Mouse (Mus musculus) liver, adult 2 months (tissue): Measurements from ENCODE around the gene Il31ra.

Source experiments
- CTCF ChIP-seq: fragments of 200-500 bp; IDR thresholded peaks from 2 replicates; pipeline ENCODE4 v1.5.1; 2011; ENCODE audit warnings: low read depth, low read length, control low read depth
- POLR2A ChIP-seq: fragments of 200-500 bp; IDR thresholded peaks from 2 replicates; pipeline ENCODE4 v1.6.1; 2011; ENCODE audit warnings: low read length, control low read depth; ENCODE audit not compliant: insufficient read depth; ENCODE audit errors: extremely low read depth

GRCm38 (mm10) chr13:112590254-112590653 is 3.9 kb downstream of the Il31ra start:
- TF ChIP-seq POLR2A (no peak), CTCF (no peak)
